ENCODE assay signal across 15 mouse cellular contexts in the genomic region with DNA sequence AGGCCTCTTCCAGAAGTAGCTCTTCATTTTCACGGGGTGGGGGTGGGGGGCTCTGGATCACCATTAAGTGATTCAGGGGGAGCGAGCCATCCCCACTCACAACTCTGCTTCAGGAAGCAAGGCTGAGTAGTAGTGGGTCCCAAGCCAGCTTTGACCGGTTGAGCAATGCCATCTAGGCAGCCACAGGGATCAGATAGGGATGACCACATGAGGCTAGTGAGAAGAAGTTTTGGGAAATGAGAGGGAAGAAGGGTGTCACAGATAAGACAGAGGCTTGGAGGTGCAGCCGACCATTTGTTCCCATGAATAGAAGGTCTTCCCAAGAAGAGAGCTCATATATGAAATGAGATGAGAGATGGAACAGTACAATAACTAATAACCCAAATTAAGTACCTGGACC.
"Had no signal": no experiment of that assay in that cellular context is flagged by ENCODE, and none has a peak within 500 bp of the region (broad histone marks: within the 10 kb centered on the region; RNA-seq: fewer than 3 reads in every experiment).

No protein-coding gene starts in this region.

- ATAC-seq: lung, postnatal 0 days; midbrain, embryonic 13.5 days; midbrain, embryonic 15.5 days had no signal

- H3K9ac ChIP-seq: lung, embryonic 15.5 days; midbrain, embryonic 13.5 days; midbrain, embryonic 15.5 days; neural tube, embryonic 12.5 days; stomach, embryonic 15.5 days had no signal

- H3K4me2 ChIP-seq: lung, embryonic 15.5 days; midbrain, embryonic 11.5 days; midbrain, embryonic 13.5 days; midbrain, embryonic 15.5 days; neural tube, embryonic 12.5 days; stomach, embryonic 15.5 days had no signal

- H3K36me3 ChIP-seq: lung, embryonic 15.5 days; midbrain, embryonic 13.5 days; midbrain, embryonic 15.5 days; neural tube, embryonic 12.5 days had no signal

- H3K4me3 ChIP-seq: lung, embryonic 15.5 days; midbrain, embryonic 13.5 days; midbrain, embryonic 15.5 days; neural tube, embryonic 12.5 days; stomach, embryonic 15.5 days had no signal

- DNase-seq: lung, adult 2 months; lung, postnatal 14 days; lung, postnatal 36 days; right cerebral cortex, postnatal 14 days; thymus, adult 2 months; thymus, postnatal 25 days had no signal

- H3K9me3 ChIP-seq: lung, embryonic 15.5 days; midbrain, embryonic 13.5 days; midbrain, embryonic 15.5 days; neural tube, embryonic 12.5 days; stomach, embryonic 15.5 days had no signal

- H3K27me3 ChIP-seq: lung, embryonic 15.5 days; midbrain, embryonic 13.5 days; midbrain, embryonic 15.5 days; neural tube, embryonic 12.5 days; stomach, embryonic 15.5 days had no signal

- H3K4me1 ChIP-seq: lung, embryonic 15.5 days; midbrain, embryonic 13.5 days; midbrain, embryonic 15.5 days; neural tube, embryonic 12.5 days; stomach, embryonic 15.5 days had no signal

- H3K27ac ChIP-seq: lung, embryonic 15.5 days; macrophage; midbrain, embryonic 13.5 days; midbrain, embryonic 15.5 days; neural tube, embryonic 12.5 days; stomach, embryonic 15.5 days; stomach, postnatal 0 days had no signal
